8 mouse cellular contexts compared by ENCODE assay signal in the genomic region with DNA sequence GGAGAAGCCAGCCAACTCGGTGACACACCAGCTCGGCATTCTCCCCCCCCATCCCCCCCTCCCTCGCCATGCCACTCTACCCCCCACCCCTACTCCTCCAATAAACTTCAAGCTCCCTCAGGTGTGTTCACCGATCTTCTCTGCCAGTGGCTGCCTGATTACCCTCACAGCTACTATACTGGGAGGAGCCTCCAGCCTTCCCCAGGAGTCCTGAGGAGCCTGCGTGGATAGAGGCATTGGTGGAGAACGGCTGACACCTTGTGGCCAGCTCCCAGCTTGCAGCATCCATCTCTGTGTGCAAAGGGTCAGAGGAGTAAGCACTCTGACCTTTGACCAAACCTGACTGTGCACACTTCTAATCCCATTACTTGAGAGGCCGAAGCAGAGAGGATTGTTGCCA. TPM values are rescaled to one million over a fixed set of nuclear protein-coding genes. Genes with fewer than 3 reads are reported as not detected.
A peak's percentile ranks its signal among the peaks of the same experiment; 100 is the strongest.
DNase-seq lines count a peak whose midpoint lies in the region; ATAC-seq and TF ChIP-seq lines count a peak whose summit lies in the region.

No protein-coding gene starts in this region.

- H3K9me3 ChIP-seq in intestine, embryonic 15.5 days = no peaks in the 10 kb centered on the region
- no peaks in the 10 kb centered on the region for H3K9me3 ChIP-seq in limb, embryonic 12.5 days
- no peaks in the 10 kb centered on the region for H3K9me3 ChIP-seq in midbrain, embryonic 14.5 days (ENCODE audit: control insufficient read depth, low read length)

- H3K36me3 ChIP-seq in intestine, embryonic 15.5 days = no peaks in the 10 kb centered on the region
- no peaks in the 10 kb centered on the region for H3K36me3 ChIP-seq in limb, embryonic 12.5 days
- no peaks in the 10 kb centered on the region for H3K36me3 ChIP-seq in midbrain, embryonic 14.5 days (ENCODE audit: control insufficient read depth, insufficient read depth, low read length)
- no peaks in the 10 kb centered on the region for H3K36me3 ChIP-seq in spleen, adult 2 months (ENCODE audit: control insufficient read depth, insufficient read depth, low read length)

- no peak overlapping the region for H3K9ac ChIP-seq in intestine, embryonic 15.5 days
- no peak overlapping the region for H3K9ac ChIP-seq in limb, embryonic 12.5 days (replicated peaks)
- no peak overlapping the region for H3K9ac ChIP-seq in midbrain, embryonic 14.5 days (replicated peaks; ENCODE audit: low read length)

- H3K4me3 ChIP-seq in intestine, embryonic 15.5 days (replicated peaks) = no peak overlapping the region
- no peak overlapping the region for H3K4me3 ChIP-seq in limb, embryonic 12.5 days (replicated peaks)
- H3K4me3 ChIP-seq in midbrain, embryonic 14.5 days (replicated peaks; ENCODE audit: low read depth, low read length) = no peak overlapping the region
- H3K4me3 ChIP-seq in spleen, adult 2 months (ENCODE audit: extremely low read depth, insufficient read depth, insufficient read length) = no peak overlapping the region

- H3K4me2 ChIP-seq in intestine, embryonic 15.5 days (replicated peaks) = peak overlapping the region; percentile 42
- peak overlapping the region; percentile 26; the same call in 1 of the 2 replicates for H3K4me2 ChIP-seq in limb, embryonic 12.5 days
- H3K4me2 ChIP-seq in midbrain, embryonic 14.5 days (ENCODE audit: low read length) = peak overlapping the region; percentile 22; the same call in 1 of the 2 replicates

- peak; percentile 78 to 83 for DNase-seq in left cerebral cortex, adult 18-20 months (ENCODE audit: low spot score in 2 of 2)
- no peak for DNase-seq in left cerebral cortex, adult 11 months (ENCODE audit: low spot score)
- DNase-seq in embryo, embryonic 10 days (ENCODE audit: low spot score) = peak; percentile 93
- DNase-seq in gastrocnemius, postnatal 25 days = peak; percentile 73
- peak; percentile 90 for DNase-seq in midbrain, embryonic 14.5 days
- peak; percentile 69 to 80 for DNase-seq in spleen, adult 2 months (ENCODE audit: low read depth in 1 of 2, low spot score in 2 of 2)

- no peak overlapping the region for H3K27ac ChIP-seq in intestine, embryonic 15.5 days
- H3K27ac ChIP-seq in limb, embryonic 12.5 days = no peak overlapping the region
- H3K27ac ChIP-seq in midbrain, embryonic 14.5 days (replicated peaks; ENCODE audit: low read depth, low read length) = no peak overlapping the region
- H3K27ac ChIP-seq in spleen, adult 2 months (ENCODE audit: insufficient read depth, low read length) = no peak overlapping the region

- WGBS in intestine, embryonic 15.5 days = 2% methylated on average over 7 of the region's 7 CpGs
- 3% methylated on average over 7 of the region's 7 CpGs for WGBS in limb, embryonic 12.5 days
- WGBS in midbrain, embryonic 14.5 days = 4% methylated on average over 7 of the region's 7 CpGs
- WGBS in spleen, adult 2 months = 10% methylated on average over 7 of the region's 7 CpGs

- peak; percentile 89 for ATAC-seq in intestine, embryonic 15.5 days
- ATAC-seq in limb, embryonic 12.5 days (ENCODE audit: insufficient number of reproducible peaks, insufficient read depth, low FRiP score, low TSS enrichment, low read depth) = peak; percentile 89
- ATAC-seq in midbrain, embryonic 14.5 days (ENCODE audit: low FRiP score, low TSS enrichment) = peak; percentile 80; the same call in 1 of the 2 replicates

- TF ChIP-seq CTCF in spleen, adult 2 months (IDR thresholded peaks at IDR 0.05; ENCODE audit: extremely low read depth, insufficient read depth, insufficient read length, insufficient replicate concordance) = peak; percentile 96

- H3K27me3 ChIP-seq in intestine, embryonic 15.5 days (replicated peaks) = no peaks in the 10 kb centered on the region
- 0 out of 2 replicates have a peak, but pooled peaks cover 2% of the 10 kb centered on the region for H3K27me3 ChIP-seq in limb, embryonic 12.5 days
- no peaks in the 10 kb centered on the region for H3K27me3 ChIP-seq in midbrain, embryonic 14.5 days (ENCODE audit: control insufficient read depth, insufficient read depth, low read length)
- no peaks in the 10 kb centered on the region for H3K27me3 ChIP-seq in spleen, adult 2 months (ENCODE audit: control insufficient read depth, insufficient read depth, low read length)

- H3K4me1 ChIP-seq in intestine, embryonic 15.5 days (replicated peaks) = peaks cover 17% of the 10 kb centered on the region
- peaks cover 17% of the 10 kb centered on the region for H3K4me1 ChIP-seq in limb, embryonic 12.5 days (replicated peaks)
- peaks cover 3% of the 10 kb centered on the region; the same call in 1 of the 2 replicates for H3K4me1 ChIP-seq in midbrain, embryonic 14.5 days (ENCODE audit: control insufficient read depth, insufficient read depth, low read length)
- 0 out of 2 replicates have a peak, but pooled peaks cover 3% of the 10 kb centered on the region for H3K4me1 ChIP-seq in spleen, adult 2 months (ENCODE audit: control insufficient read depth, insufficient read depth, insufficient read length)

- TF ChIP-seq POLR2A in spleen, adult 2 months (IDR thresholded peaks at IDR 0.05; ENCODE audit: low read depth, low read length) = no peak

RNA-seq across cellular contexts. Expression of gene Tnrc6b, which starts 6.8 kb away (rescaled TPM):
- 100 to 1,000 TPM; 101 to 102 TPM for total RNA-seq in left cerebral cortex, adult 18-20 months (2021)
- 10 to 100 TPM; 43.2 to 43.7 TPM for total RNA-seq in gastrocnemius, postnatal 25 days (2021)
- 19.8 and 20.7 TPM in 2 replicates for polyA plus RNA-seq in intestine, embryonic 15.5 days (2015; fragmentation: Nextera tagmentation; extraction: Ambion mirVana)
- polyA plus RNA-seq in limb, embryonic 12.5 days (2016; fragmentation: Nextera tagmentation; extraction: Ambion mirVana) = 36.7 and 41.0 TPM in 2 replicates
- polyA plus RNA-seq in midbrain, embryonic 14.5 days (2014; fragmentation: Nextera tagmentation; extraction: Ambion mirVana) = 23.4 and 27.3 TPM in 2 replicates
- 22.3 and 28.2 TPM in 2 replicates for polyA plus RNA-seq in spleen, adult 2 months (2012; rRNA removed)

RNA-seq across cellular contexts. Expression of gene Fam83f, which starts 32.6 kb away (rescaled TPM):
- total RNA-seq in left cerebral cortex, adult 18-20 months (2021) = under 1 TPM; 0.16 to 0.54 TPM
- total RNA-seq in gastrocnemius, postnatal 25 days (2021) = under 1 TPM; 0.11 to 0.13 TPM
- 19.2 and 20.2 TPM in 2 replicates for polyA plus RNA-seq in intestine, embryonic 15.5 days (2015; fragmentation: Nextera tagmentation; extraction: Ambion mirVana)
- 1.3 and 1.4 TPM in 2 replicates for polyA plus RNA-seq in limb, embryonic 12.5 days (2016; fragmentation: Nextera tagmentation; extraction: Ambion mirVana)
- polyA plus RNA-seq in midbrain, embryonic 14.5 days (2014; fragmentation: Nextera tagmentation; extraction: Ambion mirVana) = 0.26 and 0.30 TPM in 2 replicates
- polyA plus RNA-seq in spleen, adult 2 months (2012; rRNA removed) = 1.1 and 1.3 TPM in 2 replicates
